Mouse (Mus musculus): ENCODE results near the gene Tldc1.

- TF ChIP-seq CTCF (IDR thresholded peaks at IDR 0.05; ENCODE audit: extremely low read depth, insufficient read depth, low read length) (no peak), POLR2A (IDR thresholded peaks at IDR 0.05; ENCODE audit: extremely low read depth, insufficient read depth, low read length) (no peak)
These were observed 7.7 kb upstream of the Tldc1 start for GRCm38 (mm10) chr8:119785764-119786405.

Data from cortical plate, adult 2 months (tissue).